Mouse (Mus musculus): ENCODE data around the gene Cfd.

DNA sequence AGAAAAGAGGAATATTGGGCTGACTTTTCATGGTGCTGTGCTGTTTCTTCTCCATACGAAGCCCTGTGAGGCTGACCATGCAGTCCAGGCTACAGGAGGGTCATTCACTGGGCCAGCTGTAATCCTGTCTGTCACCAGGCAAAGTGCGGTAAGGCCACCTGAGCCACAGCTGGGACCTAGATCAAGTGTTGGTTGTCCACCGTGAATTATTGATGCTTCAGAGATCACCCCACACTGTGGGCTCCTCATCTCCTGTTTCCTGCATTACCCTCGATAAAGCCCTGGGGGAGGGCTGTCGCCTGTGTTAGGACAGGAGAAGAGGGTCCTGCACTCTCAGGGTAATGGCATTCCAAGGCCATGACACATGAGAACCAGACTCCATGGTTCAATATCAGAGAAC, 44.1 kb upstream of the Cfd start:
- TF ChIP-seq CTCF (IDR thresholded peaks at IDR 0.05; ENCODE audit: extremely low read depth, insufficient read depth, low read length) (no peak), POLR2A (IDR thresholded peaks at IDR 0.05; ENCODE audit: extremely low read depth, insufficient read depth, low read length) (no peak)

Data from cortical plate, adult 2 months (tissue).